Mouse (Mus musculus): Measurements from ENCODE around the gene Atg4a-ps.

Gene Atg4a-ps

DNA sequence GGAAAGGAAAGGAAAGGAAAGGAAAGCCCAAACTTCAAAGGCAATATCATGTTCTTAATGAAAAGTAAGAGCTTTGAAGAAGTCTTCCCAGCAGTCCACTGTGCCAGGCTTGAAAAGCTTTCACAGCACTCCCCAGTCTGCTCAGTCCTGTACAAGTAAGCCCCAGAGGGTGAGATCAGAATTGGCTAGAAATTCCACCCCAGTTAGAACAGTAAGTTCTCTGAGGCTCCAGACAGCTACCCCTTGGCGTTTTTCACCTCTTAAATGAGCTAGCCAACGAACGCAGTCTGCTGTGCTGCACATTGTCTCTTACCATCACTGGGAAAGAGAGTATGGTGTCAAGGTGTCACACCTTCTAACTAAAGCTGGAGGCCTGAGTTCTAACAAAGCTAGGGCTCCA, 18.2 kb downstream of the Atg4a-ps start:
- intact Hi-C loops (cut with DNase I), result no loop called here

DNA sequence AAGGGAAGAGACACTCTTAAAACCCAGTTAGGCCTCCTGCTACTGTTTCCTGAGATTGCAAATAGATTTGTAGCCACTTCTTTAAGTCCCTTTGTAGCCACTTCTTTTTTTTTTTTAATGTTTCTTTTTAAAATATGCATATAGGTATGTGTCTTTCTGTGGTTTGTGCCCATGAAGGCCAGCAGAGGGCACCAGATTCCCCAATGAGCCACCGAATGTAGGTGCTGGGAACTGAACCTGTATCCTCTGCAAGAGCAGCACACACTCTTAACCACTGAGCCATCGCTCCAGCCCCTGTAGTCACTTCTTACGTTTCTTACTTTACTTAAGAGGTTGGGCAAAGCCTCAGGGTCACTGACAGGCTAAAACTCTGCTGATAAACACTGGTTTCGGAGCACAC, 19.4 kb downstream of the Atg4a-ps start:
- intact Hi-C loops (cut with DNase I), result no loop called here

DNA sequence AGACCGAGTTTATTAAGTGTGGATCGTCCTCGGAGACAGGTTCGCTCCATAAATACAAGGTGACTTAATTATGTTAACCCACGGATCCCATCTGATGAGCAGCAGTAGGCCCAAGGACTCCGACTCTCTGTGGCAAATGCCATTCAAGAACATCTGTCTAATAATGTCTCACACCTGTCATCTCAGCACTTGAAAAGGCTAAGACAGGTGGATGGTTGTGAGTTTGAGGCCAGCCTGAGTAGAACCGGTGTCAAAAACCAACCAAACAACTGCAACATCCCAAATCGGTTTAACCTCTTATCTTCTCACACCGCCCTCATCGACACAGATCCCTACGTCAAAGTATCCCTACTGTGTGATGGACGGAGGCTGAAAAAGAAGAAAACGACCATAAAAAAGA, 20.7 kb downstream of the Atg4a-ps start:
- intact Hi-C loops (cut with DNase I), result no loop called here

DNA sequence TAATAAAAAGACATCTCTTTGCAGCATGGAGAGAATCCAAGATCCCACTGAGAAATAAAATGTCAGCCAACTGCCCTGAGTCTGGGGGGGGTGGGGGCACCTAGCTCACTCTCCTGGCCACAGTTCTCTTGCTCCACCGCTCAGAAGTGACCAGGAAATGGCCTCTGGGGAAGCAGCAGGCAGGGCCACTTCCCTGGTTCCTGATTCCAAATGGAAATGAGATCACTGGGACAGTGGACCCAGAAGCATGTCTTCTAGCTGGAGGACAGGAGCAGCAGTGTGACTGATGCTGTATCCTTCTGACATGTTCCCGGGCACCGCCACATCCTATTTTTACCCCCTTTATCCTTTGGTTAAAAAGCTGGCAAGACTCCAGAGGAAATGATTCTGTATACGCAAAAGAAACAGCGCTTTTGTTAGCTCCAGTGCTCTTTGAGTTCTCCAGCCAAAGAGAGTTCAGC, 21.2 kb downstream of the Atg4a-ps start:
- intact Hi-C loops (cut with DNase I), result no loop called here

DNA sequence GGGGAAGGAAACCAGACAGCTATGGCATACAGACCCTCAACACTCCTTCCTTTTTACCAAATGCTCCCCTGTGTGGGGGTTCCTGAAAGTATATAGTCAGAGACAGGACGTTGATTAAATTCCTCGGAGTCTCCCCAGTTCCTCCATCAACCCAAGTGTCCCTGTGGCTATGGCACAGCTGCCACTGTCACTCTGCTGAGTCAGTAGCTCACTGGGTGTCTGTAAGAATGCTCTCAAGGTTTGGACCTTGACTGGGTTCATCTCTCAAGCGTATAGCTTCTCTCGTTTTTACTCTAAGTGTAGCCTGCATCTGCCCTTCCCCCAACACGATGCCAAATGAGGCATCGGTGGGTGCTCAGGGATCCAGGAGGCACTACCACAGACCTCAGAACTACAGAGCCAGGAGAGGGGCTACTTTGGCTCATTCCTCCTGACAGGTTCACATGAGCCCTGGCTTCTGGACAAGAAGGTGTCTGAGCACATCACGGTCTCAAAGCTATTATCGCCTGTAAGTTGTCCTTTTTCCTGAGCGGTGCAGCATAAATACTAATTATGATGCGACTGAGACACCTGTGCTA, 21.9 kb downstream of the Atg4a-ps start:
- intact Hi-C loops (cut with DNase I), result no loop called here

DNA sequence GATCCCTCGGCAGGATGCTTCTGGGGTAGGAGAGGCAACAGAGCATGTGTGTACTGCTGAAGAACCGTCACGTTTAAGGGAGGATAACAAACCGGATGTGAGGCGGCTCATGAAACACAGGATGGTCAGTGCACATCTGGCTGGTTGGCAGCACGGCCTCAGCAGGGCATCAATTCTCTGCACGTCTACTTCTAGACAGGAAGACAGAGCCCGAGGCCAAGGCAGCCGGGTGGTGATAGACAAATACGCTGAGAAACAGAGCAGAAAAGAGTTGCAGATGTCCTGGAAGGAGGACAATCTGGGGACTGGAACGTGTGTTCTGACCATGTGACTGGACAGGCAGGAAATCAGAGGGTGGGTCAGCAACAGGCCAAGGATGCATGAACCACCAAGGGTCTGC, 25.8 kb downstream of the Atg4a-ps start:
- intact Hi-C loops (cut with DNase I), result no loop called here

DNA sequence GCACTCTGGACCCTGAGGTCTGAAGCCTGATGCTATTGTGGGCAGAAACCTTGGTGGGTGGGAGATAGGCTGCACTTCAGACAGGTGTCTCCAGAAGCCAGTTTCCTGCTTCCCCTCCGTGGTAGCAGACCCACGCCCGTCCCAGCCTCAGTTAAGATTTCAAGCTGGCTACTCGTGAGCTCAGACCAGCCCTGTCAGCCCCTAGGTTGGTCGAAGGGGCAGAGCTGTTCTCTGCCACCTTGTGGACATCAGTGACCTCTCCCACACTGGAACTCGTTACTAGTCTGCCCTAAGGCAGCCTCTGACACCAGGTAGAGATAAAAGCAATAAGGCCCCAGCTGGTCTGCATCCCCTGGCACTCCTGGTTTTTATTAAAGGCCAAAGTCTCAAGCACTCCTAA, 28.9 kb downstream of the Atg4a-ps start:
- intact Hi-C loops (cut with DNase I), result no loop called here

DNA sequence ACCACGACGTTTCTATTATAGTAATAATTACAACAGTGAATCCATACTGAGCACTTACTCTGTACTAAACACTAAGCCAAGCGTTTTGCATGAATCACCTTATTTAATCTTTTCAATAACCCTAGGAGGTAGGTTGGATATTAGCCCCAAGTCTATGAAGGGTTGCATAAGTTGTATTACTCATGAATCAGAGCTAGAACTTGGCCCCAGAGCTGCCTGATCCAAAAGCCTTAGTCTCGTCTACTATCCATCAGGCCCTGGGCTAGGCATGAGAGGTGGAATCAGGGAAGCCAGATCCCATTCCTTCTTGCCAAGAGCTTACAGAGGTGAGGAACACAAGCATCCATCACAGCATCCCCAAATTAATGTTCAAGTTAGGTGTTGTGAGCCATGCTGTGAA, 30.2 kb downstream of the Atg4a-ps start:
- intact Hi-C loops (cut with DNase I), result no loop called here

DNA sequence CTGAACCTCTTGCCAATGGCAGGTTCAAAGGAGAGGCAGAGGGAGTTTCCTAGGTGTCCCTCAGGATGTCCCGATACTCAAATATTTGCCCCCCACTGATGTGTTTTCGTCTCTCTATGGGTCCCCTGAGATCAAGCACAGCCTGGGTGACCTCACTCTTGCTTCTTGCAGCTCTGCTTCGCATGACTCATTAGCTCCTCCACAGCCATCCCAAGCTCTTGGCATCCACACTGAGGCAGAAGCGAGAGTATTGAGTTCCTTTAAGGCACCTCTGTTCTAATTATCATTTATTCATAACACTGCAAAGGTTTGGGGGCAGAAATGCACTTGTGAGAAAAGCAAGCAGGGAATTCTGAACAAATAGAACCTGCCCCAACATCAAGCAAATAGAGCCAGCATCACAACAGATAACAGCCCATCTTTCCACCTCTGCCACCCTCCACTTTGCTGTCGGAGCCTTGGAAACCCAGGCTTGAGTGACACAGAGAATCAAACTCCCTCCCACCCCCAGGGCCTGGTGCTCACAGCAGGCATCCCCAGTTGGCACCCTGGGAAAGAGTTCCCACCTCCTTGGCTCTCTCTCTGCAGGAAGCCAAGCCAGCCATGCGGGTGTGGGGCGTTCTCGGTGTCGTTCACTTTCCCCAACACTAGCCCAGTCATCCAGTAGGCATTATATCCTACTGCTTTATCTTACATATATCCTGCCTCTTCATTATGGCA, 33.1 kb downstream of the Atg4a-ps start:
- intact Hi-C loops (cut with DNase I), result no loop called here

DNA sequence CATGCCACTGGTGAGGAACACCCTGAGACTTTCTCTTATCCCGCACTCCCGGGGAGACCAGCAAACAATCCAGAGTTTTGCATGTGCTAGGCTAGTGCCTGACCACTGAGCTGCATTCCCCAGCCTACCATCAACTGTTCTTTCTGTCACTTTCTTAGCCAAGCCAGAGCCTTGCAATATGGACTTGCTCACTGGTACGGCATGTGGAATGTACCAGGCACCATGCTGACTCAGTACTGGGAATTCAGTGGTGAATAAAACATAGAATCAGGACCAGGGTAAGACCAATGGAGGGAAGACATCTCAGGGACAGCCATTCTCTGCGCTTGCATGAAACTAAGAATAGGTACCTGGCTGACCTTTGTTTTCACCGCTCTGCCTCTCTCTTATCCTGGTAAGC, 35.6 kb downstream of the Atg4a-ps start:
- intact Hi-C loops (cut with DNase I), result no loop called here

DNA sequence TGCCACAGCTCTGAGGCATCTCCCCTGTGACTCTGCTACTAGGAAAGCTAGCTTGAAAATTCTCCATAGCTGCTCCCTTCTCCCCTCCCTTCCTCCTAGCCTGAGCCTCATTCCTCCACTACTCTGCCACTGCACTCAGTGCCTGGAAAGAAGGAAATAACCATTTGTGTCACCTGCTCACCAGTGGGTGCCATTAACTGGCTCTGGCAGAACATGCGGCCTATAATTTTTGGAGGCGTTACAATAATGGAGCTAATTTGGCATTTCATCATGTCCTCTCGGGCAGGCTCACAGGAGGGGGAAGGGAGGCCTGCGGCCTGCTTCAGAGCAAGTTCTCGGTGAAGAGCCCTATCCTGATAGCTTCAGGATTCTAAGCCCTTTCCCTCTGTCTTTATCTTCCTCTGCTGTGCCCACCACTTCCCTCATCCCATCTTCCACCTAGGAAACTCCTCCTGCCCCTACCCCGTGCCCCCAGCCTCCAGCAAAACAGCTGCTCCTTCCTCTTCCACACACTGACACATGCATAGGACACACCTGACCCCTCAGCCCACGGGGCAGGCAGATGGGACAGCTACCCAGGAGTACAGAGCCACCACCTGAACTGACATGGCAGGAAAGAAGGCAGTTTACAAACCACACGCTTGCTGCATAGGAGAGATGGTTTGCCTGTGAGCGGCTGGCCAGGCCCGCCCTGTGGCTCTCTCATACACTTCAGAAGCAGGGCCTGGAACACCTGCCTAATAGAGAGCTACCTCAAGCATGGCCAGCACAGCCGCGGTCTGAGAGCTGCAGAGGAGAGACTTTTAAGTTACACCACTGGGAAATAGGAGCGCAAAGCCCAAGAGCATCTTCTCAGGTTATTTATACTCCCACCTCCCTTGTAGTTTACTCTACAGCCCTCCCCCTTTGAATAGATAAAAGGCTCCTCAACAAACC, 38.9 kb downstream of the Atg4a-ps start:
- intact Hi-C loops (cut with DNase I), result no loop called here

DNA sequence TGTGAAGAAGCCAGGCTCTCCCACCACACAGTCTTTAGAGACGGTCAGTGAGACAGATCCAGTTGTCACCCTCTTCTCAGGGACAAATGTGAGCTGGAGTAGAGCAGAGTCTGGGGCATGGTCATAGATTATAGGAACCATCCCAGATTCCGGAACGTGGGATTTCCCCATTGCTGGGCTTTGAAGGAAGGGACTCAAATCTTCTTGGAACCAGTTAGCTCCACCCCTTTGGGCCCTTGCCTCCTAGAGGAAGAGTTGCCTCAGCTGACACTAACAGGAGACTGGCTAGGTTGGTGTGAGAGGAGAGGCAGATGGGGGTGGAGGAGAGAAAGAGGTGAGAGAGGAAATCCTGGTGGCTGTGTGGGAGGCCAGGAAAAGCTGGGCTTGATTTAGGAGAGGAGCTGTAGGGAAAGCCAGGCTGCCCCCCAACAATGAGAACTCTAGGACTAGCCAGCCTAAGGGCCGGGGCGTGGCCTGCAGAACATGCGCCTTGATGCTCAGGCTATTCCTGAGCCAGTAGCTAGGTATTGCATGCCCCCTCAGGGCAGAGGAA, 39.7 kb downstream of the Atg4a-ps start:
- intact Hi-C loops (cut with DNase I), result no loop called here

DNA sequence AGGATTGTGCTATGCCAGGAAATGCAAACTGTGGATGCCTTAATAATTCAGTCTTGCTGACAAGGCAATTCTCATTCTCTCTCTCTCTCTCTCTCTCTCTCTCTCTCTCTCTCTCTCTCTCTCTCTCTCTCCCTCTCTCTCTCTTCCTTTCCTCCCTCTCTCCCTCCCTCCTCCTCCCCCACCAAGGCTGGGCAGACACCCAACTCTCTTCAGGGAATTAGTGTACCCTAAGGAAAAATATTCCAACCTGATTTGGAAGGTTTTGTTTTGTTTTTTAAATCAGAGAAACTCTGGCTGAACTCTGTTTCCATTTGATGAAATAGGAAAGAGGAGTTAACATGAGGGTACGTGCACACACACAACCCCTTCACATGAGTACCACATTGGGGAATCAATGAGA, 44.3 kb downstream of the Atg4a-ps start:
- intact Hi-C loops (cut with DNase I), result no loop called here

DNA sequence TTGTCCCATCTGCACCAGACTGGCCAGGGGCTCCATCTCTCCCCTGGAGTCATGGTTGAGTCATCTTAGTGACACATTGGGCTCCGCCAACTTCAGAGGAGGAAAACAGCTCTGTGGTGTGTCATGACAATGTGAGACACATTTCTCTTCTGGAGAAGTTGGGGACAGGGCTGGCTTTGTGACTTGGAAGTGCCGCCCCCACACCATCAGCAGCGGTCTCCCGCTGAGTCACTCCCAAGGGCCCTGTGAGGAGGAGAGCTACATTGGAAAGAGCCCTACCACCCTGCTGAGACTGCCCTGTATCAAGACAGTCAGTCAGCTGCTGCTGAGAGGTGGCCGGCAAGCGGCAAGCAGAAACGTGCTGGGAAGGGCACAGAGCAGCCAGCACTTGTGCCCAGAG, 44.9 kb downstream of the Atg4a-ps start:
- intact Hi-C loops (cut with DNase I), result no loop called here

DNA sequence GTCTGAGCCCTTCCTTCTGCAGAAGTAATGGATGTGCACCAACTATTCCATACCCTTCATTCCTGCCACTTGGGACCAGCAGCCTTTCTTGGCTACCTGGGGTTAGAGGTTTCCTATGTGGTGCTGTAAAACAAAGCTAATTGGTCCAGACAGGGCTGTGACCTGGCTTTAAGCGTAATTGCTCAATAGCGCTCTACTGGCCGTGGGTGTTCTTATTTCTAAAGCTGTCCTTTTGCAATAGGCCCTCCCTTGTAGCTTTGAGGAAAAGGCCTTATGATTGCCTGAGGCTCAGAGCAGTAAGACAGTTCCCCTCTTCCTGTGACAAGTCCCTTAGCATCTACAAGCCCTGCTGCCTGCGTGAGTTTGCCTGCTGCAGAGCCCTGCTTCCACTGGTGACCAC, 48.3 kb downstream of the Atg4a-ps start:
- intact Hi-C loops (cut with DNase I), result no loop called here

DNA sequence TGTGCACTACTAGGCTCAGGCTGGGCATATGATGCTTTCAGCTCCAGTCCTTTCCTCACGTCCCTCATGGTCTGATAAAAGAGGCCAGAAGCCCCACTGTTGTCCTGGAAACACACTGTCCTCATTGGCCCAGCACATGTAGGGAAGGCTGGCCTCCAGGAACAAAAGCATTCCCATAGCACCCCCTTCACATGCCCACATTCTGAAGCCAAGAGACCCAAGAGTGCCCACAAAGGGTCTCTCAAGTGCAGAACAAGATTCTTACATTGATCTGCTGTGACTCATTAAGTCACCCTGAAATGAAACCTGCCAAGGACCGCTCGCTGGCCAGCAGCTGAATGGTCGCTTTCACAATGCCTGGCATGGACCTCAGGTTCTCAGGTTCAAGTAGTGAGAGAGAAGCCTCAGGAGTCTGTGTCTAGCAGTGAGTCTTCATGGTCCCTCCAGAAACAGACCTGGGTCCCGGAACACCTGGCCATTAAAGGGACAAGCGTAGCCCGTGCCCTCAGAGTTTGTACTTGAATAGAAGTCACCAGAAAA, 50.5 kb downstream of the Atg4a-ps start:
- intact Hi-C loops (cut with DNase I), result no loop called here

Small RNA genes lying within 50 kb of the gene (microRNA-seq; reads per million reads assigned to microRNA genes)
- gene Gm25325, result 0 reads per million in 2 experiments
